In genomic region chr3:28033898-28034297, GRCm38 (mm10) we compare ENCODE assay signal across 23 mouse cellular contexts.
A peak's percentile ranks its signal among the peaks of the same experiment; 100 is the strongest.
DNase-seq lines count a peak whose midpoint lies in the region; ATAC-seq and TF ChIP-seq lines count a peak whose summit lies in the region.
"Had no signal": no experiment of that assay in that cellular context is flagged by ENCODE, and none has a peak within 500 bp of the region (broad histone marks: within the 10 kb centered on the region; RNA-seq: fewer than 3 reads in every experiment).

No protein-coding gene starts in this region.

- no peak for ATAC-seq in kidney, embryonic 16.5 days (ENCODE audit: low FRiP score, low TSS enrichment)
- peak; percentile 39 for ATAC-seq in intestine, embryonic 15.5 days
- ATAC-seq in intestine, postnatal 0 days, result peak; percentile 72
- ATAC-seq: forebrain, embryonic 13.5 days; forebrain, embryonic 16.5 days; Patski had no signal

- H3K27ac ChIP-seq in kidney, embryonic 16.5 days (ENCODE audit: low read length), result no peak overlapping the region
- H3K27ac ChIP-seq in intestine, embryonic 15.5 days, result peak overlapping the region; percentile 44
- peak overlapping the region; percentile 80 for H3K27ac ChIP-seq in intestine, postnatal 0 days (ENCODE audit: low read depth, low read length)
- H3K27ac ChIP-seq: forebrain, embryonic 10.5 days; forebrain, embryonic 13.5 days; gastrocnemius, adult 2 months; hindbrain, embryonic 12.5 days had no signal

- no peak overlapping the region for H3K4me3 ChIP-seq in kidney, embryonic 16.5 days (ENCODE audit: low read length)
- H3K4me3 ChIP-seq in intestine, embryonic 15.5 days (replicated peaks), result no peak overlapping the region
- H3K4me3 ChIP-seq in intestine, postnatal 0 days (ENCODE audit: low read depth, low read length), result no peak overlapping the region
- H3K4me3 ChIP-seq: forebrain, embryonic 10.5 days; forebrain, embryonic 13.5 days; gastrocnemius, adult 2 months; hindbrain, embryonic 12.5 days; hindbrain, embryonic 15.5 days had no signal

- peaks cover 9% of the 10 kb centered on the region for H3K4me1 ChIP-seq in kidney, embryonic 16.5 days (ENCODE audit: insufficient read depth, low read length)
- H3K4me1 ChIP-seq in intestine, embryonic 15.5 days (replicated peaks), result peaks cover 8% of the 10 kb centered on the region; the same call in 1 of the 2 replicates
- H3K4me1 ChIP-seq in intestine, postnatal 0 days (replicated peaks; ENCODE audit: control insufficient read depth, insufficient read depth, low read length), result peaks cover 8% of the 10 kb centered on the region; the same call in 1 of the 2 replicates
- H3K4me1 ChIP-seq: hindbrain, embryonic 12.5 days had no signal

- H3K27me3 ChIP-seq in kidney, embryonic 16.5 days (ENCODE audit: insufficient read depth, low read length), result no peaks in the 10 kb centered on the region
- H3K27me3 ChIP-seq in intestine, embryonic 15.5 days (replicated peaks), result no peaks in the 10 kb centered on the region
- H3K27me3 ChIP-seq in intestine, postnatal 0 days (replicated peaks; ENCODE audit: control insufficient read depth, insufficient read depth, low read length), result no peaks in the 10 kb centered on the region
- H3K27me3 ChIP-seq: CH12.LX; forebrain, embryonic 13.5 days; hindbrain, embryonic 12.5 days; hindbrain, embryonic 15.5 days; Patski had no signal

- H3K36me3 ChIP-seq in kidney, embryonic 16.5 days (ENCODE audit: insufficient read depth, low read length), result no peaks in the 10 kb centered on the region
- no peaks in the 10 kb centered on the region for H3K36me3 ChIP-seq in intestine, embryonic 15.5 days
- H3K36me3 ChIP-seq in intestine, postnatal 0 days (ENCODE audit: control insufficient read depth, insufficient read depth), result peaks cover 16% of the 10 kb centered on the region
- H3K36me3 ChIP-seq: forebrain, embryonic 10.5 days; G1E; hindbrain, embryonic 12.5 days; hindbrain, embryonic 15.5 days had no signal

- H3K4me2 ChIP-seq in kidney, embryonic 16.5 days (replicated peaks; ENCODE audit: low read depth, low read length), result no peak overlapping the region
- no peak overlapping the region for H3K4me2 ChIP-seq in intestine, embryonic 15.5 days (replicated peaks)
- peak overlapping the region; percentile 21 for H3K4me2 ChIP-seq in intestine, postnatal 0 days (replicated peaks; ENCODE audit: low read depth)
- H3K4me2 ChIP-seq: forebrain, embryonic 13.5 days; heart, embryonic 11.5 days; hindbrain, embryonic 12.5 days; hindbrain, embryonic 15.5 days had no signal

- 87% methylated on average over 3 of the region's 3 CpGs for WGBS in kidney, embryonic 16.5 days
- 65% methylated on average over 3 of the region's 3 CpGs for WGBS in intestine, embryonic 15.5 days
- WGBS in intestine, postnatal 0 days, result 46% methylated on average over 3 of the region's 3 CpGs

- no peak for TF ChIP-seq CTCF in intestine, postnatal 0 days (IDR thresholded peaks at IDR 0.05; ENCODE audit: low read depth)

- DNase-seq in kidney, adult 9 months, result peak; percentile 44
- DNase-seq in frontal cortex, postnatal 10 days (ENCODE audit: low spot score in 2 of 2), result no peak
- DNase-seq in lung, postnatal 10 days, result no peak
- DNase-seq: adrenal gland, postnatal 10 days; adrenal gland, postnatal 36 days; B cell, adult 2 months; cerebellum, adult 18-20 months; cerebellum, adult 9-10 months; cerebellum, postnatal 14 days; gastrocnemius, adult 2 months; gastrocnemius, postnatal 14 days had no signal

- no peak overlapping the region for H3K9ac ChIP-seq in kidney, embryonic 16.5 days (replicated peaks; ENCODE audit: low read length)
- H3K9ac ChIP-seq in intestine, embryonic 15.5 days, result no peak overlapping the region
- no peak overlapping the region for H3K9ac ChIP-seq in intestine, postnatal 0 days (ENCODE audit: low read depth, low read length)
- H3K9ac ChIP-seq: forebrain, embryonic 13.5 days; hindbrain, embryonic 12.5 days; hindbrain, embryonic 15.5 days had no signal

- H3K9me3 ChIP-seq in kidney, embryonic 16.5 days (ENCODE audit: low read length), result no peaks in the 10 kb centered on the region
- no peaks in the 10 kb centered on the region for H3K9me3 ChIP-seq in intestine, embryonic 15.5 days
- no peaks in the 10 kb centered on the region for H3K9me3 ChIP-seq in intestine, postnatal 0 days (ENCODE audit: control insufficient read depth)
- H3K9me3 ChIP-seq: forebrain, embryonic 10.5 days; forebrain, embryonic 13.5 days; G1E; hindbrain, embryonic 12.5 days; hindbrain, embryonic 15.5 days had no signal
